Mouse (Mus musculus) testis, postnatal 10 days (tissue): ENCODE data around the gene Bckdhb.

ENCODE experiments used
- DNase-seq: peaks from one replicate; pipeline ENCODE4 v3.0.0; 2021; ENCODE audit warnings: low spot score

Gene Bckdhb

GRCm38 (mm10) chr9:84107045-84107813 lies 182.3 kb downstream of the Bckdhb start:
- peak; percentile 44 for DNase-seq

- DNase-seq, result no peak
These were observed 183.6 kb downstream of the Bckdhb start for GRCm38 (mm10) chr9:84108534-84108933.

- no peak for DNase-seq
These were observed 185.0 kb downstream of the Bckdhb start for GRCm38 (mm10) chr9:84109777-84110478.

GRCm38 (mm10) chr9:84110616-84111015 lies 185.7 kb downstream of the Bckdhb start:
- no peak for DNase-seq

GRCm38 (mm10) chr9:84112319-84112718 lies 187.4 kb downstream of the Bckdhb start:
- DNase-seq, result no peak

GRCm38 (mm10) chr9:84112842-84113568 lies 188.1 kb downstream of the Bckdhb start:
- no peak for DNase-seq

DNA sequence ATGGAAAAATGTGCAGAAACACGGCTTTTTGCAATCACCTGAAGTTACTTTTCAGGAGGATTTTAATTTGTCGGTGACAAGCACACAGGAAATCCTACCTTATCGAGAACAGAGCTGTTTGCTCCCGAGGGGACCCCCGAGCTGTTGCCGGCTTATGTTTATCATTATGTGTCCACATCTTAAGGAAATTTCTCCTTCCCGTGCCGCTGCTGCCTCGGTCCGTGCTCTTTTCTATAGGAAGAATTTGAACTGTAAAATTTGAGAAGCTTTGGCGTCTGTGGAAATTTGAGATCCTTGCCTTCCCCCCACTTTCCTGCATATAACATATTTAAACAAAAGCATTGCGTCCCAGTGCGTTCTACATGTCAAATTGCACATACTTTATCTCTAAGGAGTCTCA lies 189.3 kb downstream of the Bckdhb start:
- no peak for DNase-seq

DNA sequence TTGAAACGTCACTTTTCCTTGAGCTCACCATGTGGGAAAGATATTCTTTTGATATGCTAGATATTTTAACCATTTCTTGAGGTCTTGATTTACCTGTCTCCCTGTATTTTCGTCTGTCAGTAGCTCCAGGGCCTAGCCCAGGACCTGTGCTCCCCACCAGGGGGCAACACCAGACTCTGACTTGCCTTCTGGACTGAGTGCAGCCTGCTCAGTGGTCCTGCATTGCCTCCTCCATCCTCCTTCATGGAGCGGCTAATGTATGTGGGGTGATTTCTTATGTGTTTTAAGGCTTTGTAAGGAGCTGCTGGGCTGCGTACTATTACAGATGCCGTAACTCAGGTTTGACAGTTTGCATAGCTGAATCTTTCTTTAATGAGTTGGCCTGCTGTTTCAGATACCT lies 192.4 kb downstream of the Bckdhb start:
- peak; percentile 52 for DNase-seq

- DNase-seq, result no peak
These were observed 200.1 kb downstream of the Bckdhb start for GRCm38 (mm10) chr9:84124996-84125395.

DNA sequence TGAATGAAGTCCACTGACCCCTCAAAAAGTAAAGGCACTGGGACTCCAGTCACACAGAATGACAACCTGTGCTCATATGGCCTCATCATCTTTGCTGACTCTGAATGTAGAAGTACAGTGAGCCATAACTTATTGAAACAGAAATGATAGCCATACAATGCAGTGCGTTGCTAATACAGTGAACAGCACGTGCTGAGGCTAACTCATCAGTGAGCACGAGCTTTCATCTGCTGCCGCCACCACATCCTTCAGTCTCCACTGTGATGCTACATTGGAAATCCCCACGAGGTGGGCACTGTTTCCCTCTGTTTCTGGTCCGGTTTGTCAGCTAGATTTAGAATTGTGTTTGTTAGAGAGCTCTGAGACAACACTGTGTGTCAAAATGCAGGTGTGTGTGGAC lies 205.4 kb downstream of the Bckdhb start:
- DNase-seq, result no peak

DNA sequence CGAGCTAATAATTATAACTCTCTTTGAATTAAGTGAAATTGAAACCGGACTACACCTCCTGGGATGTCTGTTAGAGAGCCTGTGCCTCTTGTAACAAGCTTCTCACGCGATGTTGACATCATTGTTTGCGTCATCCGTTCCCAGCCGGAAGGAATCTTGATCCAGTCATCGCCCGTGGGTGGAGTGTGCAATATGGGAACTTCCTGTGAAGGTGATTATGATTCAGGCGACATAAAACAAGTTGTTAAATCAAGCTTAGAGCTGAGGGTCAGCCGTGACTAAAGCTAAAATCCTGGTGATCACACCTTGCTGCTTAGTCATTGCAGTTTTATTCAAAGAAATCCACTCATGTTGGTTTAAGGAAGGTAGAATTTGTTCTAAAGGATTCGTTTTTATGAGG lies 210.1 kb downstream of the Bckdhb start:
- DNase-seq, result no peak

- no peak for DNase-seq
These were observed 212.2 kb downstream of the Bckdhb start for GRCm38 (mm10) chr9:84137192-84137591.

GRCm38 (mm10) chr9:84148124-84148523 lies 223.2 kb downstream of the Bckdhb start:
- DNase-seq, result no peak
